Mouse (Mus musculus) forebrain, embryonic 16.5 days (tissue): ENCODE results near the gene Bicral. TPM values are rescaled to one million over a fixed set of nuclear protein-coding genes. Genes with fewer than 3 reads are reported as not detected.
"Not testable (repeated sequence)": the region's sequence is repeated elsewhere in the genome, so short reads cannot be mapped to it uniquely, and the experiment has no call there.

Source experiments
- ATAC-seq: fragments of 200-750 bp; cut with Nextera tagmentation; 2 replicates; pipeline ENCODE4 v1.8.0; 2017; ENCODE audit warnings: mild to moderate bottlenecking, moderate library complexity
- H3K27ac ChIP-seq: fragments of 300-500 bp; sonication (generic); 2 replicates; pipeline ENCODE4 v1.5.1; 2014; ENCODE audit warnings: low read length, control low read depth
- H3K27me3 ChIP-seq: fragments of 300-500 bp; sonication (generic); replicated peaks from 2 replicates; pipeline ENCODE4 v1.6.1; 2014; ENCODE audit warnings: low read length; ENCODE audit not compliant: control insufficient read depth, insufficient read depth
- H3K36me3 ChIP-seq: fragments of 300-500 bp; sonication (generic); 2 replicates; pipeline ENCODE4 v1.6.1; 2014; ENCODE audit not compliant: control insufficient read depth, insufficient read depth
- H3K4me1 ChIP-seq: fragments of 300-500 bp; sonication (generic); replicated peaks from 2 replicates; pipeline ENCODE4 v1.6.1; 2014; ENCODE audit warnings: low read length; ENCODE audit not compliant: control insufficient read depth, insufficient read depth
- H3K4me2 ChIP-seq: fragments of 300-500 bp; sonication (generic); 2 replicates; pipeline ENCODE4 v1.6.1; 2014; ENCODE audit warnings: mild to moderate bottlenecking, low read length, control low read depth
- H3K4me3 ChIP-seq: fragments of 300-500 bp; sonication (generic); replicated peaks from 2 replicates; pipeline ENCODE4 v1.5.1; 2014; ENCODE audit warnings: mild to moderate bottlenecking, low read length, control low read depth
- H3K9ac ChIP-seq: fragments of 300-500 bp; sonication (generic); replicated peaks from 2 replicates; pipeline ENCODE4 v1.6.1; 2014; ENCODE audit warnings: low read depth, low read length, control low read depth
- H3K9me3 ChIP-seq: fragments of 300-500 bp; sonication (generic); 2 replicates; pipeline ENCODE4 v1.6.1; 2016; ENCODE audit warnings: low read length; ENCODE audit not compliant: control insufficient read depth
- WGBS: fragments of 180-500 bp; shearing (Covaris S2); extraction: QIAGEN DNeasy Blood & Tissue Kit; methylation state at CpG from one replicate; pipeline ENCODE4 v1.1.7; 2014; 5-methylcytosine and 5-hydroxymethylcytosine counted together
- polyA plus RNA-seq: library from polyadenylated mRNA; unstranded; fragments of >200 nt; fragmentation: Nextera tagmentation; extraction: Ambion mirVana; gene quantifications from 2 replicates; pipeline ENCODE4 v1.2.1, GENCODE M21; 2015

The Bicral gene
- polyA plus RNA-seq, 1 experiment from 2014 or later = 10.0 TPM

GRCm38 (mm10) chr17:46797386-46797785 lies 60.9 kb downstream of the Bicral start:
- Histone ChIP-seq H3K4me1 (no peaks in the 10 kb centered on the region), H3K4me2 (no peak overlapping the region), H3K9me3 (no peaks in the 10 kb centered on the region), H3K9ac (no peak overlapping the region), H3K4me3 (no peak overlapping the region), H3K27me3 (no peaks in the 10 kb centered on the region), H3K36me3 (peaks cover 22% of the 10 kb centered on the region), H3K27ac (no peak overlapping the region)
- 39% methylated on average over 8 of the region's 8 CpGs for WGBS
- no peak for ATAC-seq

GRCm38 (mm10) chr17:46796743-46797142 lies 61.5 kb downstream of the Bicral start:
- no peaks in the 10 kb centered on the region for H3K4me1 ChIP-seq
- ATAC-seq = no peak
- H3K9ac ChIP-seq = no peak overlapping the region
- H3K36me3 ChIP-seq = peaks cover 22% of the 10 kb centered on the region
- WGBS = 90% methylated on average over 4 of the region's 4 CpGs
- no peaks in the 10 kb centered on the region for H3K27me3 ChIP-seq
- no peaks in the 10 kb centered on the region for H3K9me3 ChIP-seq
- H3K4me3 ChIP-seq = no peak overlapping the region
- H3K4me2 ChIP-seq = no peak overlapping the region
- H3K27ac ChIP-seq = no peak overlapping the region

GRCm38 (mm10) chr17:46792963-46793362 lies 65.3 kb downstream of the Bicral start:
- no peaks in the 10 kb centered on the region for H3K36me3 ChIP-seq
- ATAC-seq = no peak
- no peak overlapping the region for H3K27ac ChIP-seq
- H3K9me3 ChIP-seq = no peaks in the 10 kb centered on the region
- no peak overlapping the region for H3K9ac ChIP-seq
- no peak overlapping the region for H3K4me3 ChIP-seq
- H3K4me2 ChIP-seq = no peak overlapping the region
- H3K4me1 ChIP-seq = no peaks in the 10 kb centered on the region
- 93% methylated on average over 2 of the region's 2 CpGs for WGBS
- no peaks in the 10 kb centered on the region for H3K27me3 ChIP-seq

DNA sequence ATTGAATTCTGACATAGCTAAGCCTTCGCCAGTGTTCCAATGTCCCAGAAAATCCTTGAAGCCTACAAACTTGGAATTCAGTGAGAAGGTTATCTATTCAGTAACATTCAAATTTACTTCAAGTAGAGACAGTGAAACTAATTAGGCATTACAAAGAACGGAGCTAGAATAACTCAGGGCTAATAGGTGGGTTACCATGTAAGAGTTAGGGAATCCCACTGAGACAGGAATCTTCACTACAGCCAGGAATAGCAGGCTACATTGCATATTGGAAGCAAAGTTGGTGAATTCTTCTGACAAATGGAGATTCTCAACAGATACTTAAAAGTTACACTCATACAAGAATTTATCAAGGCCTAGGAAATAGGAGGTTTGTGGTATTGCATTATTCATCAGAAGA lies 70.3 kb downstream of the Bicral start:
- H3K27me3 ChIP-seq, H3K4me3 ChIP-seq, H3K36me3 ChIP-seq, H3K4me1 ChIP-seq, ATAC-seq, H3K4me2 ChIP-seq, H3K27ac ChIP-seq, H3K9me3 ChIP-seq, H3K9ac ChIP-seq: not testable (repeated sequence)
- 47% methylated on average over 2 of the region's 2 CpGs for WGBS

- 94% methylated on average over 5 of the region's 5 CpGs for WGBS
- Histone ChIP-seq H3K9ac (no peak overlapping the region), H3K36me3 (no peaks in the 10 kb centered on the region), H3K27me3 (no peaks in the 10 kb centered on the region), H3K4me3 (no peak overlapping the region), H3K4me1 (no peaks in the 10 kb centered on the region), H3K4me2 (no peak overlapping the region), H3K9me3 (no peaks in the 10 kb centered on the region), H3K27ac (no peak overlapping the region)
- ATAC-seq = no peak
Observed at GRCm38 (mm10) chr17:46786952-46787351, 71.3 kb downstream of the Bicral start.

- peaks cover 9% of the 10 kb centered on the region for H3K4me1 ChIP-seq
- WGBS = 73% methylated on average over 2 of the region's 2 CpGs
- peak overlapping the region; percentile 60 for H3K4me2 ChIP-seq
- H3K4me3 ChIP-seq = peak overlapping the region; percentile 76
- H3K36me3 ChIP-seq = peaks cover 14% of the 10 kb centered on the region
- ATAC-seq = no peak; the same call in 1 of the 2 replicates
- no peaks in the 10 kb centered on the region for H3K27me3 ChIP-seq
- H3K9ac ChIP-seq = no peak overlapping the region
- H3K27ac ChIP-seq = peak overlapping the region; percentile 94; the same call in 1 of the 2 replicates
- no peaks in the 10 kb centered on the region for H3K9me3 ChIP-seq
Observed at GRCm38 (mm10) chr17:46783222-46783565, 75.1 kb downstream of the Bicral start.

- Histone ChIP-seq H3K9me3 (no peaks in the 10 kb centered on the region), H3K36me3 (peaks cover 18% of the 10 kb centered on the region), H3K27ac (peak within 1 kb of the TSS; percentile 94), H3K4me3 (peak within 1 kb of the TSS; percentile 76), H3K27me3 (no peaks in the 10 kb centered on the region), H3K9ac (peak within 1 kb of the TSS; percentile 80), H3K4me1 (peaks cover 9% of the 10 kb centered on the region), H3K4me2 (peak within 1 kb of the TSS; percentile 60)
- under 1% methylated on average over 44 of the region's 44 CpGs for WGBS
- peak; percentile 98 for ATAC-seq
Observed at GRCm38 (mm10) chr17:46782341-46783221, 75.7 kb downstream of the Bicral start, which contains the start of gene Rpl7l1. Gene Rpl7l1 (minus strand): TSS chr17:46782672.

- H3K4me3 ChIP-seq = peak overlapping the region; percentile 76
- H3K9me3 ChIP-seq = no peaks in the 10 kb centered on the region
- H3K27ac ChIP-seq = peak overlapping the region; percentile 94
- no peaks in the 10 kb centered on the region for H3K27me3 ChIP-seq
- H3K4me2 ChIP-seq = peak overlapping the region; percentile 60
- H3K9ac ChIP-seq = peak overlapping the region; percentile 80
- no peak for ATAC-seq
- peaks cover 22% of the 10 kb centered on the region for H3K36me3 ChIP-seq
- peaks cover 9% of the 10 kb centered on the region for H3K4me1 ChIP-seq
- 2% methylated on average over 11 of the region's 11 CpGs for WGBS
Observed at GRCm38 (mm10) chr17:46781876-46782275, 76.4 kb downstream of the Bicral start.

GRCm38 (mm10) chr17:46776087-46776486 lies 82.2 kb downstream of the Bicral start:
- Histone ChIP-seq H3K27ac (no peak overlapping the region), H3K4me3 (no peak overlapping the region), H3K9me3 (no peaks in the 10 kb centered on the region), H3K36me3 (peaks cover 33% of the 10 kb centered on the region), H3K27me3 (no peaks in the 10 kb centered on the region), H3K4me2 (no peak overlapping the region), H3K9ac (no peak overlapping the region), H3K4me1 (peaks cover 23% of the 10 kb centered on the region)
- WGBS = 87% methylated on average over 3 of the region's 3 CpGs
- ATAC-seq = no peak
